Mouse (Mus musculus) bone marrow, adult 2 months (tissue): Measurements from ENCODE around the gene Sel1l.

Experiments
- CTCF ChIP-seq: fragments of 200-500 bp; IDR thresholded peaks from 2 replicates; pipeline ENCODE4 v1.5.1; 2011; ENCODE audit warnings: low read length, control low read depth; ENCODE audit not compliant: control insufficient read depth, insufficient read depth
- POLR2A ChIP-seq: fragments of 200-500 bp; IDR thresholded peaks from 2 replicates; pipeline ENCODE4 v1.6.1; 2011; ENCODE audit warnings: low read depth, mild to moderate bottlenecking, control low read depth, low read length, borderline replicate concordance; ENCODE audit not compliant: control insufficient read depth

- TF ChIP-seq CTCF (no peak), POLR2A (no peak)
Measured at GRCm38 (mm10) chr12:91774811-91775284, 74.1 kb downstream of the Sel1l start.
